Mouse (Mus musculus) layer of hippocampus, adult 9-10 months (tissue): ENCODE data around the gene Rtkn.

Experiments used
- DNase-seq: peaks from one replicate; pipeline ENCODE4 v3.0.0; 2022; ENCODE audit warnings: low spot score

Gene Rtkn

GRCm38 (mm10) chr6:83116373-83117164, 18.7 kb upstream of the Rtkn start:
- DNase-seq, result no peak

GRCm38 (mm10) chr6:83117165-83117438, 18.2 kb upstream of the Rtkn start:
- no peak for DNase-seq

- DNase-seq, result no peak
These were observed 17.6 kb upstream of the Rtkn start for GRCm38 (mm10) chr6:83117616-83118015.

- DNase-seq, result no peak
These were observed 16.9 kb upstream of the Rtkn start for GRCm38 (mm10) chr6:83118369-83118768.

GRCm38 (mm10) chr6:83118825-83119733, 16.2 kb upstream of the Rtkn start:
- DNase-seq, result no peak

- DNase-seq, result no peak
These were observed 15.6 kb upstream of the Rtkn start for GRCm38 (mm10) chr6:83119734-83120051.

- DNase-seq, result peak; percentile 99
These were observed 14.1 kb upstream of the Rtkn start, which contains the start of gene Wbp1 for GRCm38 (mm10) chr6:83120930-83121862. Gene Wbp1, minus strand, starts transcription at chr6:83121559.

GRCm38 (mm10) chr6:83121863-83122710, 13.2 kb upstream of the Rtkn start:
- DNase-seq, result no peak

GRCm38 (mm10) chr6:83122961-83123360, 12.3 kb upstream of the Rtkn start:
- no peak for DNase-seq

- DNase-seq, result peak; percentile 91
These were observed 10.4 kb upstream of the Rtkn start for GRCm38 (mm10) chr6:83124851-83125312.

- no peak for DNase-seq
These were observed 9.9 kb upstream of the Rtkn start, which contains the start of gene Ino80b for GRCm38 (mm10) chr6:83125331-83125730. Gene Ino80b, minus strand, starts transcription at chr6:83125431.

- DNase-seq, result no peak
These were observed 7.8 kb upstream of the Rtkn start for GRCm38 (mm10) chr6:83127419-83127818.

GRCm38 (mm10) chr6:83131469-83132034, 3.7 kb upstream of the Rtkn start:
- DNase-seq, result no peak

GRCm38 (mm10) chr6:83132176-83132919, 2.9 kb upstream of the Rtkn start:
- DNase-seq, result no peak

- no peak for DNase-seq
These were observed 1.0 kb upstream of the Rtkn start for GRCm38 (mm10) chr6:83134226-83134625.

GRCm38 (mm10) chr6:83135571-83136161, 403 bp downstream of the Rtkn start:
- DNase-seq, result no peak

GRCm38 (mm10) chr6:83136291-83136880, 1.1 kb downstream of the Rtkn start:
- no peak for DNase-seq

- no peak for DNase-seq
These were observed 1.8 kb downstream of the Rtkn start for GRCm38 (mm10) chr6:83136881-83137575.

- peak; percentile 57 for DNase-seq
These were observed 2.3 kb downstream of the Rtkn start for GRCm38 (mm10) chr6:83137576-83137950.
